Mouse (Mus musculus): ENCODE results near the gene Dus2. TPM values are rescaled to one million over a fixed set of nuclear protein-coding genes. Genes with fewer than 3 reads are reported as not detected.

Gene Dus2
- polyA plus RNA-seq (2016; fragmentation: Nextera tagmentation; extraction: Ambion mirVana) = 16.3 and 20.7 TPM in 2 replicates

- Histone ChIP-seq H3K9me3 (replicated peaks) (no peaks in the 10 kb centered on the region), H3K27me3 (no peaks in the 10 kb centered on the region), H3K36me3 (no peaks in the 10 kb centered on the region), H3K9ac (no peak within 1 kb of the TSS), H3K4me1 (no peaks in the 10 kb centered on the region), H3K27ac (no peak within 1 kb of the TSS), H3K4me2 (replicated peaks) (0 out of 2 replicates have a peak within 1 kb of the TSS, but pooled peaks have one; percentile 8), H3K4me3 (no peak within 1 kb of the TSS)
- ATAC-seq (ENCODE audit: low FRiP score) = peak; percentile 58
- WGBS = 11% methylated on average over 15 of the region's 15 CpGs
Observed at GRCm38 (mm10) chr8:105990856-105991387, at the start of gene Dus2. Dus2 (plus strand) TSS chr8:105991337.

GRCm38 (mm10) chr8:105942026-105942425 lies 49.1 kb upstream of the Dus2 start:
- H3K4me3 ChIP-seq = no peak overlapping the region
- no peak overlapping the region for H3K27ac ChIP-seq
- no peak overlapping the region for H3K9ac ChIP-seq
- H3K36me3 ChIP-seq = 0 out of 2 replicates have a peak, but pooled peaks cover 3% of the 10 kb centered on the region
- no peaks in the 10 kb centered on the region for H3K27me3 ChIP-seq
- no peak overlapping the region for H3K4me2 ChIP-seq (replicated peaks)
- no peak for ATAC-seq (ENCODE audit: low FRiP score)
- WGBS = 92% methylated on average over 11 of the region's 11 CpGs
- H3K9me3 ChIP-seq (replicated peaks) = no peaks in the 10 kb centered on the region
- peaks cover 6% of the 10 kb centered on the region for H3K4me1 ChIP-seq

- no peak for ATAC-seq (ENCODE audit: low FRiP score)
- no peak overlapping the region for H3K4me3 ChIP-seq
- no peaks in the 10 kb centered on the region for H3K27me3 ChIP-seq
- H3K36me3 ChIP-seq = peaks cover 4% of the 10 kb centered on the region; the same call in 1 of the 2 replicates
- no peak overlapping the region for H3K9ac ChIP-seq
- H3K27ac ChIP-seq = no peak overlapping the region
- H3K4me2 ChIP-seq (replicated peaks) = no peak overlapping the region
- H3K9me3 ChIP-seq (replicated peaks) = no peaks in the 10 kb centered on the region
- WGBS = 93% methylated on average over 5 of the region's 5 CpGs
- peaks cover 6% of the 10 kb centered on the region for H3K4me1 ChIP-seq
Observed at GRCm38 (mm10) chr8:105942542-105942941, 48.6 kb upstream of the Dus2 start.

DNA sequence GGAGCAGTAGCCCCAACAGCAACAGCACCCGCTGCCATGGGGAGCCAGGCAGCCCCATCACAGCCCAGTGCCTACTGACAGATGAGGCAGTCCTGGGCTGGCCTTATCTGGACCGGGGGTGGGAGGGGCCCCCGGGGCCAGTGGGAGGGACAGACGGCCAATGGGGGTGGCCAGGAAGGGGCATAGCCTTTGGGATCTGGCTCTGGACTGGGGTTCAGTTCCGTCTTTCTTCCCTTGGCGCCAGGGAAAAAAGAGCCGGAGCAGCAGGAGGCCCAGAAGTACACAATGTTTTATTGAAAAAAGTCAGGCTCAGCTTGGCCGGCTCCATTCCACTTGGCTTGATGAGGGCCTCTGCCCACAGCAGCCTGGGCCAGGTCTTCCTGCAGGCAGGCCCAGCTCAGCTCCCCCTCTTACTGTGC lies 47.8 kb upstream of the Dus2 start, which contains the start of gene Lcat:
Lcat (minus strand) TSS at position 62 of the 419 bp plus-strand sequence.
- H3K4me2 ChIP-seq (replicated peaks) = no peak within 1 kb of the TSS
- 75% methylated on average over 8 of the region's 8 CpGs for WGBS
- H3K4me1 ChIP-seq = peaks cover under 1% of the 10 kb centered on the region
- H3K9ac ChIP-seq = no peak within 1 kb of the TSS
- ATAC-seq (ENCODE audit: low FRiP score) = no peak
- no peaks in the 10 kb centered on the region for H3K9me3 ChIP-seq (replicated peaks)
- no peak within 1 kb of the TSS for H3K4me3 ChIP-seq
- H3K27me3 ChIP-seq = no peaks in the 10 kb centered on the region
- H3K27ac ChIP-seq = no peak within 1 kb of the TSS
- H3K36me3 ChIP-seq = peaks cover 8% of the 10 kb centered on the region; the same call in 1 of the 2 replicates

- ATAC-seq (ENCODE audit: low FRiP score) = no peak
- 83% methylated on average over 10 of the region's 10 CpGs for WGBS
Observed at GRCm38 (mm10) chr8:105949350-105949749, 41.8 kb upstream of the Dus2 start.

GRCm38 (mm10) chr8:105951057-105951659 lies 40.0 kb upstream of the Dus2 start:
- H3K9me3 ChIP-seq (replicated peaks) = no peaks in the 10 kb centered on the region

More at GRCm38 (mm10) chr8:105949350-105949749, 41.8 kb upstream of the Dus2 start:
- Histone ChIP-seq H3K4me3 (no peak overlapping the region), H3K27me3 (no peaks in the 10 kb centered on the region), H3K4me1 (no peaks in the 10 kb centered on the region), H3K9me3 (replicated peaks) (no peaks in the 10 kb centered on the region), H3K9ac (no peak overlapping the region), H3K27ac (no peak overlapping the region), H3K4me2 (replicated peaks) (no peak overlapping the region), H3K36me3 (peaks cover 10% of the 10 kb centered on the region; the same call in 1 of the 2 replicates)

GRCm38 (mm10) chr8:105956556-105956955 lies 34.6 kb upstream of the Dus2 start:
- Histone ChIP-seq H3K27me3 (no peaks in the 10 kb centered on the region), H3K4me3 (no peak overlapping the region), H3K4me1 (no peaks in the 10 kb centered on the region), H3K27ac (no peak overlapping the region), H3K4me2 (replicated peaks) (no peak overlapping the region), H3K36me3 (no peaks in the 10 kb centered on the region), H3K9me3 (replicated peaks) (no peaks in the 10 kb centered on the region), H3K9ac (no peak overlapping the region)
- WGBS = 81% methylated on average over 4 of the region's 4 CpGs
- ATAC-seq (ENCODE audit: low FRiP score) = no peak

More at GRCm38 (mm10) chr8:105951057-105951659, 40.0 kb upstream of the Dus2 start:
- Histone ChIP-seq H3K4me1 (no peaks in the 10 kb centered on the region), H3K4me2 (replicated peaks) (no peak overlapping the region), H3K27me3 (no peaks in the 10 kb centered on the region), H3K27ac (peak overlapping the region; percentile 19; the same call in 1 of the 2 replicates), H3K9ac (no peak overlapping the region), H3K36me3 (peaks cover 7% of the 10 kb centered on the region; the same call in 1 of the 2 replicates), H3K4me3 (no peak overlapping the region)
- 54% methylated on average over 7 of the region's 7 CpGs for WGBS
- no peak; the same call in 1 of the 2 replicates for ATAC-seq (ENCODE audit: low FRiP score)

DNA sequence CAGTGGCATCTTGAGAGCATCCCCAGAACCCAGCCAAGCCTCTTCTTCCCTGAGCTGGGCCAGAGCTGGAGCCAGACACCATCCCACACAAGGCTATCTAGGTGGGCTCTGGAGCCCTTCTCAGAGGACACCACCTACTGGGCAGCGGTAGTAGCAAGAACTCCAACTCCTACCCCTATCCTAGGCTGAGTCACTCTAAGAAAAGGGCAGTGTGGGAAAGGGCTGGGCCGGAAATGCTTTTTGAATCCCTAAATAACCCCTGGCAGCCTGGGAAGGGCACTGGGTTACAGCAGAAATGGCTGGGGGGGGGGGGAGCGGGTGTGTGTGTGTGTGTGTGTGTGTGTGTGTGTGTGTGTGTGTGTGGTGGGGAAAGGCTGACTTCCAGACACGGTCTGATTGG lies 33.3 kb upstream of the Dus2 start:
- Histone ChIP-seq H3K9ac (no peak overlapping the region), H3K27me3 (no peaks in the 10 kb centered on the region), H3K4me1 (no peaks in the 10 kb centered on the region), H3K4me2 (replicated peaks) (no peak overlapping the region), H3K27ac (no peak overlapping the region), H3K9me3 (replicated peaks) (no peaks in the 10 kb centered on the region), H3K36me3 (no peaks in the 10 kb centered on the region), H3K4me3 (no peak overlapping the region)
- WGBS = 77% methylated on average over 2 of the region's 4 CpGs
- ATAC-seq (ENCODE audit: low FRiP score) = no peak

- WGBS = 90% methylated on average over 7 of the region's 7 CpGs
- H3K36me3 ChIP-seq = no peaks in the 10 kb centered on the region
- H3K27ac ChIP-seq = no peak overlapping the region
- no peaks in the 10 kb centered on the region for H3K9me3 ChIP-seq (replicated peaks)
- ATAC-seq (ENCODE audit: low FRiP score) = no peak
- peaks cover 9% of the 10 kb centered on the region for H3K27me3 ChIP-seq
- peaks cover under 1% of the 10 kb centered on the region; the same call in 1 of the 2 replicates for H3K4me1 ChIP-seq
- H3K4me2 ChIP-seq (replicated peaks) = no peak overlapping the region
- H3K9ac ChIP-seq = no peak overlapping the region
- no peak overlapping the region for H3K4me3 ChIP-seq
Observed at GRCm38 (mm10) chr8:105959350-105959749, 31.8 kb upstream of the Dus2 start.

DNA sequence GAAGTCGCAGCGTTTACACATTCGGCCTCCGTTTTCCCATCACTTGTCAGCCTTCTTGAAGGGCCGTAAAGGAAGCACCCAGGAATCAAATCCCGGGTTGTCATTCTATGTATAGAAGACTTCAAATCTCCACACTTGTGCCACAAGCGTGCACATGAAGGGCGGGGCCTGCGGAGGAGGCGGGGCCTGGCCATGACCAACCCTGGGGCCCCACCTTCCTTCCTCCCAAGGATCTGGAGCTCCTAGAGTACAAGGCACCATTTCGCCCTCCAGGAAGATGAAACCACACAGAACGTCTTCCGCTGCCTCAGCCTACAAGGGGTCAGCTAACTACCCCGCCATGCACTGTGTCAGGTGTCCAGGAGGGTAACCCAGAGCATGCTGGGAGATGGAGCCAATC lies 30.0 kb upstream of the Dus2 start:
- no peak overlapping the region for H3K4me3 ChIP-seq
- ATAC-seq (ENCODE audit: low FRiP score) = no peak
- no peak overlapping the region for H3K9ac ChIP-seq
- H3K9me3 ChIP-seq (replicated peaks) = no peaks in the 10 kb centered on the region
- H3K27ac ChIP-seq = no peak overlapping the region
- WGBS = 77% methylated on average over 14 of the region's 14 CpGs
- no peak overlapping the region for H3K4me2 ChIP-seq (replicated peaks)
- H3K36me3 ChIP-seq = no peaks in the 10 kb centered on the region
- peaks cover 26% of the 10 kb centered on the region for H3K27me3 ChIP-seq
- H3K4me1 ChIP-seq = peaks cover 14% of the 10 kb centered on the region

DNA sequence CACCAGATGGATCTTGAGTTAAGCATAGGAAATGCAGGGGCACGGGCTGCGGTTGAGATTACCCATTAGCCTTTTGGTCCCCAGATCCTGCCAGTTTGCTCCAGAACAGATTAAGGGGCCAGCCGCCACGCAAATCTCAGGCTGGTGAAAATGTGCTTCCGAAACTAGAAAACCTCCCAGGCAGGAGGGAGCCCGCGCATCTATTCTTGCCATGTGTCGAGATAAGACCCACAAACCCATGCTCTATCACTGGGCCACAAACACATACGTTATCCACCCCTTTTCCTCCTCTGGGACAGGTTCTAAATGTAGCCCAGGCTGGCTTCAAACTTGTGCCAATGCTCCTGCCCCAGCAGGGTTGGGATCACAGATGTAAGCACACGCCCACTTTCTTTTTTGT lies 29.6 kb upstream of the Dus2 start:
- peaks cover 30% of the 10 kb centered on the region for H3K27me3 ChIP-seq
- no peak overlapping the region for H3K4me2 ChIP-seq (replicated peaks)
- ATAC-seq (ENCODE audit: low FRiP score) = no peak
- 92% methylated on average over 10 of the region's 10 CpGs for WGBS
- no peaks in the 10 kb centered on the region for H3K36me3 ChIP-seq
- peaks cover 15% of the 10 kb centered on the region for H3K4me1 ChIP-seq
- H3K9me3 ChIP-seq (replicated peaks) = no peaks in the 10 kb centered on the region
- H3K9ac ChIP-seq = no peak overlapping the region
- H3K4me3 ChIP-seq = no peak overlapping the region
- no peak overlapping the region for H3K27ac ChIP-seq

GRCm38 (mm10) chr8:105964506-105965265 lies 26.5 kb upstream of the Dus2 start:
- no peak for ATAC-seq (ENCODE audit: low FRiP score)
- no peak overlapping the region for H3K9ac ChIP-seq

More at GRCm38 (mm10) chr8:105964506-105965265, 26.5 kb upstream of the Dus2 start:
- Histone ChIP-seq H3K9me3 (replicated peaks) (no peaks in the 10 kb centered on the region), H3K27ac (no peak overlapping the region), H3K36me3 (no peaks in the 10 kb centered on the region), H3K27me3 (peaks cover 45% of the 10 kb centered on the region), H3K4me1 (peaks cover 15% of the 10 kb centered on the region), H3K4me2 (replicated peaks) (peak overlapping the region; percentile 72), H3K4me3 (peak overlapping the region; percentile 54)
- 63% methylated on average over 12 of the region's 12 CpGs for WGBS
